Mouse (Mus musculus): Measurements from ENCODE around the gene Slc25a22.
"Not testable (repeated sequence)": the region's sequence is repeated elsewhere in the genome, so short reads cannot be mapped to it uniquely, and the experiment has no call there.

The Slc25a22 gene

DNA sequence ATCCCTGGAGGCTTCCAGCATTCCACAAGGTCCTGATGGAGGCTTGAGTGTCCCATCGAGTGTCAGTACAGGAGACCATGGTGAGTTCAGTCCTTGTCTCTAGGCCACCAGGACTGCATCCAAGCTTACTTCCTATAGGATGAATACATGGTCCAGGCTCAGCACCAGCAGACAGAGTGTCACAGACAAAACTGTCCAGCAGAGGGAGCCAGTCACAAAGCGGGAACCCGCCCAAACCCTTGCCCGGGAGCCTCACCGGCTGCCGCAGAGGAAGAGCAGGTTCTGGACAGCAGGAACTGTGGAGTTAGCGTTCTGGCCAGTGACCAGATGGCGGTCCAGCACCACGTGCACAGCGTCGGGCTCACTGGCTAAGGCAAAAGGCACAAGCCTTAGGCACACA, 28.9 kb downstream of the Slc25a22 start:
- peak; percentile 94 for DNase-seq

DNA sequence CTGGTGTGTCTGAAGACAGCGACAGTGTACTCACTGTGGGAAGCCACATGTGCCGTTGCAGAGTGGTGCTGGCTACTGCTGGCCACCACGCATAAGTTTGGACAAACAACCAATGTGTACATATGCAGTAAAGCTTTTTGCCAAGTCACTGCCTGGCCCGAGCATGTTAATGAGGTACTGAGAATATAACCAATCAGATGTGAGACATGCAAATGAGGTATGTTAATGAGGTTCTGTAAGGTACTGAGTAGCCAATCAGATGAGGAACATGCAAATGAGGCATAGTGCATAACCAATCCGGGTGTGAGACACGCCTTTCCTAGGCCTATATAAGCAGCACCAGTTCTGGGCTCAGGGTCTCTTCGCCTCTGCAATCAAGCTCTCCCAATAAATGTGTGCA, 30.0 kb downstream of the Slc25a22 start:
- not testable (repeated sequence) for DNase-seq

DNA sequence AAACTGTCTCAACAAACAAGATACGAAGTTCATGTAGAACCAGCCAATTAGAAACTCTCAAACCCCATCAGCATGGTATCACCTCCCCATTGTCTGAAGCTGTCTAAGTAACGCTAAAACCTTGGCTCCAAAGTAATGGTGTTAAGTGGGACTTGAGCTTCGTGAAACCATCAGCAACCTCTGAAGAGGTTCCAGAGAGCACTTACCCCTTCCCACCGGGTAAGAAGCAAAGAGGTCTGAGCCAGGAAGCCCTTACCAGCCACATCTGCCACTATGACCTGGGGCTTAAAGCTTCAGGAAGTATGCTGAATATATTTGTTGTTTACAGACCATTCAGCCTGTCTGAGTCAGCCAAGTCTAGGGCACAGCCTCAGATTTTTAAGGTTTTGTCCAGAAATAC, 32.2 kb downstream of the Slc25a22 start:
- no peak for DNase-seq

DNA sequence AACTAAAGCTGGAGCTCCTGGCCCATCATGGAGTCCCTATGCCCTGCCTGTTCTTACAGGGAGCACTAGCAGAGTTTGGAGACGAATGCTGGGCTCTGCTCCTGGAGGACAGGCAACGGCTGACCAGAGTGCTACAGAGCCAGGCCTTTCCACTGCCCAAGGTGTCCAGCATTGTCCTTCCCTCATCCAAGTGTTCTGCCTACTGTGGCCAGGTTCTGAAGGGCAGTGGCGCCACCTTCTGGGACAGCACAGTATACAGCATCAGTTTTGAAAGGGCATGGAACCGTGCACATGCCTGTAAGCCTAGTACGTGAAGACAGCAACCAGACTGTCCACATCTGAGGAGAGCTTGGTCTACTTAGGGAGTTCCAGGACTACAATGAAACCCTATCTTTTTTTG, 34.4 kb downstream of the Slc25a22 start:
- DNase-seq, result peak; percentile 43

DNA sequence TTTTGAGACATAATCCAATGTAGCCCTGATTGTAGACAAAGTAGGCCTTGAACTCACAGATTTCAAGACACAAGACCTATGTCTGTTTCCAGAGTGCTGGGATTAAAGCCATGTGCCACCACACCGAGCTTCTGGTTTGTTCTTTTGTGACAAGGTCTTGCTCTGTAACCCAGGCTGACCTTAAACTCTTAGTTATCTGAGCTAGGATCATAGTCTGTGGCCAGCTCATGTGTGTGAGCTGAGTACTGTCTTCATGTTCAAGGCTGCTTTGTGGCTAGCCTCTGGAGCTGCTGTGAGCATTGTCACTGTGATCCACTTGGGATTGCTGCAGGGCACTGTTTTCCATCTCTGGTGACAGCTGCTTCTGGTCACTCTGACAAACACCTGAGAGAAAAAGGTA, 42.3 kb downstream of the Slc25a22 start:
- DNase-seq, result no peak

DNA sequence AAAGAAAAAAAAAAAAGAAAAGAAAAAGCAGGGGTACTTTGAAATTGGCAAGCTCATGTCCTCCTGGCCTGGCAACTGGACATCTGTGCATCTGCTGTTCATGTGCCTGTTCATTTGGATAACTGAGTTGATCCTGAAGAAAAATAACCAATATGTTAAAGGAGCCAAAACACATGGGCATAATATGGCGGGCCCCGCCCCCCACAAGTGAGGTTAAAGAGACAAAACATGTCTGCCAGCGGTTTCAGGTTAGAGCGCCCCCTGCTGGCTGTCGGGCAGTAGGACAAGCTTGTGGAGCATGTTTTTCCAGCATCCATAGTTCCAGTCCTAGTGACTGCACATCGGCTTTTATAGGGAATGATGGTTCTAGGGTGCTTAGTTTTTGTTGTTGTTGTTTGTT, 42.9 kb downstream of the Slc25a22 start:
- DNase-seq, result no peak

DNA sequence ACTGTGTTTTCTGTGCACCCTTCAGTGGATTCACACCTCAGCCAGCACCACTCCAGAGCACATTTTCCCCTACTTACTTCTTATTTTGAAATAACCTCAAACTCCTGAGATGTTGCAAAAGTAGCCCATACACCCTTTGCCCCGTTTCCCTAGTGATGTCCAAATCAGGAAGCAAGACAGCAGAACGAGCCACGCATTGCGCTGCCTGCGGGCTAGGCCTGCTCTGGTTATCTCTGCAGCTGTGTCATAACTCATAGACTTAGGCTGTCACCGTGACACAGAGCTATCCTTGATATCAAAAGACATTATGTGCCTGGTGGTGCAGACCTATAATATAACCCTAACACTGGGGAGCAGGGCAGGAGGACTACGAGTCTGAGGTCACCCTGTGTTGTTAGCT, 43.5 kb downstream of the Slc25a22 start:
- DNase-seq, result no peak

DNA sequence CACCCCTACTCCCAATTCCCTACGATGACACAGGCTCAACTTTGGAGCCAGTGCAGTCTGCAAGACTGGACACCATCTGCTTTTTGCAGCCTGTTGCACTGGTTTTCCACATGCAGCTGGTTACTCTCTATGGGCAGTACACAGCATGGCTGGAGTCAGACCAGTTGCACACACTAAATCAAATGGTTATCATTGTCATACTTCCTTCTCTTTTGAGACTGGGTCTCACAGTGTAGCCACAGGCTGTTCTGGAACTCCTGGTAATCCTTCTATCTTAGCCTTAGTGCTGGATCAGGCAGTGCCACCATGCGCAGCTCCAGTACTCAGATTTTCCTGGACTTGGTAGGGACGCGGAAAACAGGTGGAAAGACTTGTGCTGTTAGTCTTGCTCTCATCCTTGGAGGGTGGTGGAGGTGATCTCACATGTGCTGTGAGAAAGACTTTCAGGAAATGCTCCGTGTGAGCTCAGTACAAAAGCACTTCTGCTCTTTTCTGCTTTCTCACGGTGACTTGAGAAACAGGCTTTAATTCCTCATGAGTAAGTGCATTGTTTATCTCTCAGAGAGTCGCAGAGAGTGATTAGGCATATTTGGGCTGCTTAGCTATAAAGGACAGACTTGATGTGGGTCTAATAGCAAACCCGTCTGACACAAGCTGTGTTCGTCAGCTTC, 45.0 kb downstream of the Slc25a22 start:
- no peak for DNase-seq

DNA sequence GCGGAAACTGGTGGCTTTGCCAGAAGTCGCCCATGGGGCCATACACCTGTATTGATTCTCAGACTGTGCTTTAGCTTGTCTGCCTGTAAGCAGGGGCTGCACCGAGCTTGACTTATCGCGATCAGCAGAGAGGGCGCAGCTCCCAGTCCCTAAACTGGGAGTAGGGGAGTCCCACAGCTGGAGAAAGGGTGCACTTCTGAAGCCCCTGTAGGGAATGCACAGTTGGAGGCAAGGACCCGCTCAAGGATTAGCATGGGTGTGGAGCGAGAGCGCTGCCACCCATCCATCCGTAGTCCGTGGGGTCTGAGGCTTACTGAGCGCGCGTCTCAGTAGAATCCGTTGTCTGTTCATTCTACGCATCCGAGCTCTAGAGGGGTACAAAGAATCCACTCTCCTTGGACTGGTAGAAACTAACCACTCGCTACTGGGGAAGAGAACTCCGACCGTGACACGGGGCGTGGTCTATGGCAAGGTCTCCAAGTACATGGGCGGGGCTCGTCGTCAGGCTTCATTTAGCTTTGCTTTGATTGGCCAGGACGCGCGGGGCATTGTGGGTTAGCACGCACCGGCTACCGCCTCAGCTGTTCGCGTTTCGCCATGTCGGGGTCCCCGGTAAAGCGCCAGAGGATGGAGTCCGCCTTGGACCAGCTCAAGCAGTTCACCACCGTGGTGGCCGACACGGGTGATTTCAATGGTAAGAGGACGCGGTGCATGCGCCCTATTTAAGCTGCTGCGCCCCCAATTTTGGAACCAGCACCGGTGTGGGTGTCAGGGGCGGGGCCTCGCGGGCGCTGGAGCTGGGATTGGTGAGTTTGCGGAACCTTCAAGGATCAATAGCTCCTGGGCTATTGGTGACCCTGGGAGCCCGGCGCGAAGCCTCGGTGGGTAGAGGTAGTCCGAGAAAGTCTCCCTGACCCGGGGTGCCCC, 45.8 kb downstream of the Slc25a22 start, which contains the start of gene Taldo1:
TSS of gene Taldo1 (plus strand) at position 575 of the 927 bp plus-strand sequence.
- peak; percentile 92 for DNase-seq

DNA sequence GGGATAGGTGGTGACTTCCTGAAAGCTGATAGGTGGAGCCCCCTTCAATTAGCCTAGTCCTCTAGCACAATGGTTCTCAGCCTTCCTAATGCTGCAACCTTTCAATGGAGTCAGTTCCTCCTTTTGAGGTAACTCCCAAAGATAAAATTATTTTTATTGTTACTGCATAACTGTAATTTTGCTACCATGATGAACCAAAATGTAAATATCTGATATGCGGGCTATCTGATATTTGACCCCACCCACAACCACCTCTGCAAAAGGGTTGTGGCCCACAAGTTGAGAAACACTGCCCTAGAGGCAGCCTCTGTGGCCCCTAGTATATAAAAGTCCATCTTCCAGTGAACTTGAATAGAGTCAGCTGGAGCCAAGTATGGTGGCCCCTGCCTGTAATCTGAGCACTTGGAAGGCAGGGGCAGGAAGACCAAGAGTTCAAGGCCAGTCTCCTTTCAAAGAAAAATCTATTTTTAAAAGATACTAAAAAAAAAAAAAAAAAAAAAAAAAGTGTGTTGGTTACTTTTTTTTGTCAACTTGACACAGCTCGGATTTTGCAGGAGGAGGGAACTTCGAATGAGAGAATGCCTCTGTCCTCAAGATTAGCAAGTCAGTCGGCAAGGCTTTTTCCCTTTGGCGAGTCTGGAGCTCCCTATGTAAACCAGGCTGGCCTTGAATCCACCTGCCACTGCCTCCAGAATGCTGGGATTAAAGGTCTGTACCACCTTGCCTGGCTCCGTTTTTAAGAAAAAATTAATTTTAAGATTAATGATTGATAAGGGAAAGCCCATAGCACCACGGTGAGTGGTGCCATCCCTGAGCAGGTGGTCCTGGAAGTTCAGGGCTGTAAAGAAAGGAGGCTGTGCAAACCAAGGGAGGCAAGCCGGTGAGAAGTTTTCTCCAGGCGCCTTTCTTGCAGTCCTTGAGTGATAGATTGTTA, 47.1 kb downstream of the Slc25a22 start:
- DNase-seq, result no peak

DNA sequence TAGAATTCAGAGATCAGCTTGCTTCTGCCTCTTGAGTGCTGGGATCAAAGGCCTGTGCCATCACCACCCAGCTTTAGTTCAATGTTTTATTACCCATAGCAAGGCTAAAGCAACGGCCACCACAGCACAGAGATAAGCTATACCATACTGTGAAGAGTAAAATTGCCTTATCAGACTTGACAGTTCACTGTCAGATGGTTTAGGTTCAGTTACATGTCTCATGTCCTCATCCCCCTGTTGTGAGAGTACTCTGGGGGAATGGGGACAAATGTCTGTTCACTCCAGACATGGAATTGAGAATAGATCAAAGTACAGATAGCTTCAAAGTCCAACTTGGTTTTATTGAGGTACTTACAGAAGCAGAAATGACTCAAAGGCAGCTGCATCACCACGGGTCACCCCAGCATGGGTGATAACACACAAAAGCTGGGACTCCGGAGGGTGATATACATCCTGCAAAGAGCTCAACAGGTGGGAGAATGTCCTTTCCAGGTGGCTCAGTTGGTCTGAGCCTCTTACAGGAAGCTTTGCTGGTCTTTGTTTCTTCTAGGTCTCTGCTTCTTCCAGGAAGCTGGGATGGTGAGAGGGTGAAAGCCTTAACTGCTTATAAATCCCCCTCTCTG, 49.1 kb downstream of the Slc25a22 start:
- no peak for DNase-seq

DNA sequence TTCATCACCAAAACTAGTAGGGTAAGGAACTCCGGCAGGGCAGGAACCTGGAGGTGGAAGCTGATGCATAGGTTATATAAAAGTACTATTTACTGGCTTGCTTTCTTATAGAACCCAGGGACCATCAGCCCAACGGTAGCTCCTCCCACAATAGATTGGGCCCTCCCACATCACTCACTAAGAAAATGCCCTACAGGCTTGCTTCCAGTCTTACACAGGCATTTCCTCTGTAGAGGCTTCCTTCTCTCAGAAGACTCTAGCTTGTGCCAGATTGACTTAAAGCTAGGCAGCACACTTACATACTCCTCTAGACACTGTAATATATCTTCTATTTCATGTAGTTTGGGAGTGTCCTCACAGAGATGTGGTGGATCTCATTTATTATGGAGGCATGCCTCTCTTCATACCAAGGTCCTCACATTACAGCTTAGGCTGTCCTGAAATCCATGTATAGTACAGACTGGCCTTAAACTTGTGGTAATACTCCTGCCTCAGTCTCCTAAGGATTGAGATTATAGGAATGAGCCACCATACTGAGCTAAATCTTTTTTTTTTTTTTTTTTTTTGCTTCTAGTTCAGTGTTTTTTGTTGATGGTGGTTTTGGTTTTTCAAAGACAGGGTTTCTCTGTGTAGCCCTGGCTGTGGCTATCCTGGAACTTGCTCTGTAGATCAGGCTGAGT, 49.7 kb downstream of the Slc25a22 start:
- no peak for DNase-seq

DNA sequence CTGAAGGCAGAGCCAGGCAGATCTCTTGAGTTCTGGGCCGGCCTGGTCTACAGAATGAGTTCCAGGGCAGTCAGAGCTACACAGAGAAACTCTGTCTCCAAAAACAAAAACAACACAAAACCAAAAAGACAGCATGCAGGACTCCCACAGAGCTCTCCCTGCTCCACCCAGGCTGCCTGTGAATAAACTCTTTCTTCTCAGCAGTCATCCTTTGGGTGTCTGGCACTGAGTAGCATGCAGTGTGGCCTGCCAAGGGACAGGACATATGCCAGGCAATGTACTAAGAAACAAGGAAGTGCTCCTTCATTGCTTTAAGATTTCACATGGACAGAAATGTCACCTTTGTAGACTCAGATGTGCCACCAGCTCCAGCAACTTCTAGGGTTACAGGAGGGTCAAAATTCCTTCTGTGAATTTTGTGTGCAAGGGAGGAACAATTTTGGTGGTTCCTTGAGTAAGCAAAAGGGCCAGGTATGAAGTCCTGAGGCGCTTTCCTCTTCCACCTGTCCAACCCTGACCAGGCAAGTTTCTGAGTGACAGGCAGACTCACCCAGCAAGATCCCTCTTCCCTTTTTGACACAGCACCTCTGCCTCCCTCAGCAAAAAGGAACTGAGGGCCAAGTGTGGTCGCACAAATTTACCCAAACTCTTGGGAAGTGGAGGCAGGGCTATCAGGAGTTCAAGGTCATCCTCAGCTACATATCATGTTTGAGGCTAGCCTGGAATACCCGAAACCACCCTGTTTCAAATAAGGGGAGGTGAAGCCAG, 56.4 kb downstream of the Slc25a22 start:
- no peak for DNase-seq
